Mouse (Mus musculus) thymus, postnatal 36 days (tissue): ENCODE data around the gene Sgf29.
"Not testable (repeated sequence)": the region's sequence is repeated elsewhere in the genome, so short reads cannot be mapped to it uniquely, and the experiment has no call there.

Source experiments
- DNase-seq, 2 experiments: peaks; one replicate each; pipeline ENCODE4 v3.0.0; 2022; ENCODE audit warnings: mixed read lengths in 2 of 2

Gene Sgf29

GRCm38 (mm10) chr7:126642545-126643243 is 6.4 kb upstream of the Sgf29 start:
- no peak for DNase-seq

- not testable (repeated sequence) for DNase-seq
Measured at GRCm38 (mm10) chr7:126643244-126643617, 5.9 kb upstream of the Sgf29 start.

GRCm38 (mm10) chr7:126644345-126644744 is 4.8 kb upstream of the Sgf29 start:
- DNase-seq: no peak

- no peak for DNase-seq
Measured at GRCm38 (mm10) chr7:126644914-126645313, 4.2 kb upstream of the Sgf29 start.

GRCm38 (mm10) chr7:126645708-126646107 is 3.4 kb upstream of the Sgf29 start:
- DNase-seq: no peak

- DNase-seq: no peak
Measured at GRCm38 (mm10) chr7:126648486-126648885, 623 bp upstream of the Sgf29 start.

GRCm38 (mm10) chr7:126650852-126651251 is 1.7 kb downstream of the Sgf29 start:
- no peak for DNase-seq

GRCm38 (mm10) chr7:126653991-126654390 is 4.9 kb downstream of the Sgf29 start:
- no peak for DNase-seq

GRCm38 (mm10) chr7:126655695-126656094 is 6.6 kb downstream of the Sgf29 start:
- peak; percentile 3 to 15 for DNase-seq

GRCm38 (mm10) chr7:126657522-126657921 is 8.4 kb downstream of the Sgf29 start:
- no peak for DNase-seq

GRCm38 (mm10) chr7:126659771-126660170 is 10.7 kb downstream of the Sgf29 start:
- DNase-seq: no peak

GRCm38 (mm10) chr7:126663646-126664045 is 14.5 kb downstream of the Sgf29 start:
- no peak for DNase-seq

- DNase-seq: no peak
Measured at GRCm38 (mm10) chr7:126665269-126665668, 16.2 kb downstream of the Sgf29 start.

GRCm38 (mm10) chr7:126667495-126668090 is 18.5 kb downstream of the Sgf29 start:
- no peak for DNase-seq

- no peak for DNase-seq
Measured at GRCm38 (mm10) chr7:126668452-126668851, 19.3 kb downstream of the Sgf29 start.

- DNase-seq: no peak
Measured at GRCm38 (mm10) chr7:126670152-126670551, 21.0 kb downstream of the Sgf29 start.

- no peak for DNase-seq
Measured at GRCm38 (mm10) chr7:126672111-126672510, 23.0 kb downstream of the Sgf29 start.

- no peak for DNase-seq
Measured at GRCm38 (mm10) chr7:126675104-126675503, 26.0 kb downstream of the Sgf29 start.

GRCm38 (mm10) chr7:126676207-126676606 is 27.1 kb downstream of the Sgf29 start, which contains the start of gene Sult1a1:
Gene Sult1a1, minus strand, starts transcription at chr7:126676432.
- DNase-seq: no peak

- DNase-seq: no peak
Measured at GRCm38 (mm10) chr7:126676631-126677220, 27.6 kb downstream of the Sgf29 start.

- no peak for DNase-seq
Measured at GRCm38 (mm10) chr7:126678545-126679341, 29.6 kb downstream of the Sgf29 start.

GRCm38 (mm10) chr7:126679683-126680082 is 30.6 kb downstream of the Sgf29 start:
- DNase-seq: no peak

- DNase-seq: no peak
Measured at GRCm38 (mm10) chr7:126681221-126681620, 32.1 kb downstream of the Sgf29 start.
